8 mouse cellular contexts compared by ENCODE assay signal in the genomic region with DNA sequence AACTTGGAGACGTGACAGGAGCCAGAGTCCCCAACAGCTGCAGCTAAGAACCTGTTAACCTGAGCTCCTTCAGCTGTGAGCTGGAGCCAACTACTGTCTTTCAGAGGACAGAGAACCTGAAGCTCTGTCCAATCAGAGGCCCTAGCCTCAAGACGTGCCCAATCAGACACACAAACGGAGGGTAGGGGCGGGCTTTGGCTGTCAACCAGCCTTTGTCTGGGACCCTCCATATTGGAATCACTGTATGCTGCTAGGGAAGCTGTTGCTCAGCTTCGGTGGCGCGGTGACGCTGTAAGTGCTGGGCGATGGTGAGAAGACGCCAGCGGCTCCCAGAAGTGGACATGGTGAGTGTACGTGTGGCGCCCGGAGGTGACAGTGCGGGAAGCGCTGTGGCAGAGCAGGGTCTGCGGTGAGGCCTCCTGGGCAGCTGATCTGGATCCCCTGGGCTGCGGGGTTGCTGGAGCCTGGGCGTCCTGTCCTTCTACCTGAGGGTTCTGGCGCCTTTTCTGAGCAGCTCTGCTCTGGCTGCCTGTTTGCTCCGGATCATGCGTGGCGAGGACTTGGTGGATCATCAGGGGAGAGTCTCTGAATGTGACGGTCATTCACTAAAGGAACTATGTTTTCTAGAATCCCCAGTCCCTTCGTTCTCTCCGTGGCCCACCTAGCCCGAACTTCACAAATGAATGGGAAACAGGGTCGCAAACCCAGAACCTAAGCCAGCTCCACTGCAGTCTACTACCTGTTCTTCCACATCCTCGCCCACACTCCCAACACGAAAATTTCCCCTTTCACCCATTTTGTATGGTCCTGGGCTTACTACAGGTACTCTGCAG. TPM values are rescaled to one million over a fixed set of nuclear protein-coding genes. Genes with fewer than 3 reads are reported as not detected.
DNase-seq lines count a peak whose midpoint lies in the region; ATAC-seq and TF ChIP-seq lines count a peak whose summit lies in the region.

A gene (plus strand): TSS at position 215 of the 833 bp plus-strand sequence.

- WGBS in forebrain, embryonic 12.5 days: 1% methylated on average over 30 of the region's 30 CpGs
- WGBS in heart, postnatal 0 days: 1% methylated on average over 30 of the region's 30 CpGs
- under 1% methylated on average over 30 of the region's 30 CpGs for WGBS in liver, embryonic 16.5 days (ENCODE audit: insufficient replicate concordance)
- WGBS in neural tube, embryonic 13.5 days: under 1% methylated on average over 30 of the region's 30 CpGs

- H3K36me3 ChIP-seq in E14TG2a.4 (ENCODE audit: insufficient read depth, low read length): no peaks in the 10 kb centered on the region
- H3K36me3 ChIP-seq in forebrain, embryonic 12.5 days (replicated peaks): peaks cover 6% of the 10 kb centered on the region
- peaks cover 3% of the 10 kb centered on the region; the same call in 1 of the 2 replicates for H3K36me3 ChIP-seq in heart, postnatal 0 days (replicated peaks; ENCODE audit: control insufficient read depth, insufficient read depth, low read length)
- no peaks in the 10 kb centered on the region for H3K36me3 ChIP-seq in liver, embryonic 16.5 days (ENCODE audit: control insufficient read depth, insufficient read depth)
- H3K36me3 ChIP-seq in neural tube, embryonic 13.5 days: peaks cover 5% of the 10 kb centered on the region
- no peaks in the 10 kb centered on the region for H3K36me3 ChIP-seq in testis, adult 2 months (ENCODE audit: control insufficient read depth, insufficient read depth, low read length)

- peak within 1 kb of the TSS; percentile 89 for H3K4me3 ChIP-seq in E14TG2a.4 (replicated peaks; ENCODE audit: low read length)
- peak within 1 kb of the TSS; percentile 82 for H3K4me3 ChIP-seq in forebrain, embryonic 12.5 days (replicated peaks)
- H3K4me3 ChIP-seq in heart, postnatal 0 days (ENCODE audit: low read depth, low read length): peak within 1 kb of the TSS; percentile 81
- H3K4me3 ChIP-seq in liver, embryonic 16.5 days (ENCODE audit: low read depth, low read length): peak within 1 kb of the TSS; percentile 86
- peak within 1 kb of the TSS; percentile 89 for H3K4me3 ChIP-seq in neural tube, embryonic 13.5 days
- H3K4me3 ChIP-seq in testis, adult 2 months (ENCODE audit: control insufficient read depth, low read depth, low read length): peak within 1 kb of the TSS; percentile 86

- DNase-seq in c-Kit-positive CD71-positive TER-119-positive erythroid progenitor cells, embryonic 14.5 days (ENCODE audit: low spot score): peak; percentile 91
- DNase-seq in heart, postnatal 0 days (ENCODE audit: low spot score): peak; percentile 95
- peak; percentile 94 to 96 for DNase-seq in kidney, postnatal 4 days

- TF ChIP-seq POLR2A in testis, adult 2 months (IDR thresholded peaks at IDR 0.05; ENCODE audit: control insufficient read depth, low read depth, low read length): no peak; the same call in 1 of the 2 replicates

- H3K27me3 ChIP-seq in E14TG2a.4 (ENCODE audit: insufficient read depth, low read length): no peaks in the 10 kb centered on the region
- H3K27me3 ChIP-seq in forebrain, embryonic 12.5 days: no peaks in the 10 kb centered on the region
- no peaks in the 10 kb centered on the region for H3K27me3 ChIP-seq in heart, postnatal 0 days (ENCODE audit: control insufficient read depth, insufficient read depth, low read length)
- no peaks in the 10 kb centered on the region for H3K27me3 ChIP-seq in liver, embryonic 16.5 days (ENCODE audit: control insufficient read depth, insufficient read depth, low read depth, low read length)
- H3K27me3 ChIP-seq in neural tube, embryonic 13.5 days: no peaks in the 10 kb centered on the region
- no peaks in the 10 kb centered on the region for H3K27me3 ChIP-seq in testis, adult 2 months (ENCODE audit: control insufficient read depth, insufficient read depth, low read length)

- H3K27ac ChIP-seq in forebrain, embryonic 12.5 days: peak within 1 kb of the TSS; percentile 91
- H3K27ac ChIP-seq in heart, postnatal 0 days (ENCODE audit: low read depth): peak within 1 kb of the TSS; percentile 89
- peak within 1 kb of the TSS; percentile 76 for H3K27ac ChIP-seq in liver, embryonic 16.5 days (ENCODE audit: low read length)
- peak within 1 kb of the TSS; percentile 96 for H3K27ac ChIP-seq in neural tube, embryonic 13.5 days (replicated peaks)
- H3K27ac ChIP-seq in testis, adult 2 months (ENCODE audit: control insufficient read depth, insufficient read depth, low read depth, low read length): peak within 1 kb of the TSS; percentile 56; the same call in 1 of the 2 replicates

- peaks cover 34% of the 10 kb centered on the region for H3K4me1 ChIP-seq in E14TG2a.4 (replicated peaks; ENCODE audit: low read depth, low read length)
- peaks cover 28% of the 10 kb centered on the region for H3K4me1 ChIP-seq in forebrain, embryonic 12.5 days
- H3K4me1 ChIP-seq in heart, postnatal 0 days (ENCODE audit: control insufficient read depth, insufficient read depth): peaks cover 28% of the 10 kb centered on the region
- peaks cover 8% of the 10 kb centered on the region for H3K4me1 ChIP-seq in liver, embryonic 16.5 days (ENCODE audit: control insufficient read depth, low read depth, low read length)
- peaks cover 32% of the 10 kb centered on the region for H3K4me1 ChIP-seq in neural tube, embryonic 13.5 days (replicated peaks)
- peaks cover 2% of the 10 kb centered on the region; the same call in 1 of the 2 replicates for H3K4me1 ChIP-seq in testis, adult 2 months (ENCODE audit: control insufficient read depth, insufficient read depth, low read length)

- peak; percentile 94 for ATAC-seq in forebrain, embryonic 12.5 days (ENCODE audit: low FRiP score)
- ATAC-seq in heart, postnatal 0 days (ENCODE audit: insufficient read depth, low read depth): peak; percentile 93
- peak; percentile 85 for ATAC-seq in liver, embryonic 16.5 days (ENCODE audit: low read depth)
- peak; percentile 96 for ATAC-seq in neural tube, embryonic 13.5 days (ENCODE audit: low read depth)

- no peak for TF ChIP-seq CTCF in E14TG2a.4 (conservative IDR thresholded peaks at IDR 0.05; ENCODE audit: low read length)
- TF ChIP-seq CTCF in heart, postnatal 0 days (IDR thresholded peaks at IDR 0.05; ENCODE audit: low read depth): no peak
- TF ChIP-seq CTCF in testis, adult 2 months (IDR thresholded peaks at IDR 0.05; ENCODE audit: control insufficient read depth, insufficient read depth, insufficient replicate concordance, low read depth, low read length): no peak

- peak within 1 kb of the TSS; percentile 90 for H3K9ac ChIP-seq in forebrain, embryonic 12.5 days
- peak within 1 kb of the TSS; percentile 91 for H3K9ac ChIP-seq in heart, postnatal 0 days (replicated peaks; ENCODE audit: low read depth, low read length)
- H3K9ac ChIP-seq in liver, embryonic 16.5 days (ENCODE audit: low read depth, low read length): peak within 1 kb of the TSS; percentile 89
- H3K9ac ChIP-seq in neural tube, embryonic 13.5 days: peak within 1 kb of the TSS; percentile 95

- peak within 1 kb of the TSS; percentile 64 for H3K4me2 ChIP-seq in forebrain, embryonic 12.5 days
- peak within 1 kb of the TSS; percentile 87 for H3K4me2 ChIP-seq in heart, postnatal 0 days (ENCODE audit: low read depth, low read length)
- H3K4me2 ChIP-seq in liver, embryonic 16.5 days (ENCODE audit: low read depth, low read length): peak within 1 kb of the TSS; percentile 79
- peak within 1 kb of the TSS; percentile 71 for H3K4me2 ChIP-seq in neural tube, embryonic 13.5 days

- no peaks in the 10 kb centered on the region for H3K9me3 ChIP-seq in E14TG2a.4 (ENCODE audit: low read length)
- H3K9me3 ChIP-seq in forebrain, embryonic 12.5 days: 0 out of 2 replicates have a peak, but pooled peaks cover 4% of the 10 kb centered on the region
- no peaks in the 10 kb centered on the region for H3K9me3 ChIP-seq in heart, postnatal 0 days (replicated peaks; ENCODE audit: control insufficient read depth, low read length)
- H3K9me3 ChIP-seq in liver, embryonic 16.5 days (replicated peaks; ENCODE audit: control insufficient read depth, low read length): no peaks in the 10 kb centered on the region
- no peaks in the 10 kb centered on the region for H3K9me3 ChIP-seq in neural tube, embryonic 13.5 days

- TF ChIP-seq EP300 in heart, postnatal 0 days (IDR thresholded peaks at IDR 0.05; ENCODE audit: low read depth): no peak

RNA-seq across cellular contexts. Expression of the gene that starts here (rescaled TPM):
- 15.9 and 17.6 TPM in 2 replicates for polyA plus RNA-seq in forebrain, embryonic 12.5 days (2016; fragmentation: Nextera tagmentation; extraction: Ambion mirVana)
- total RNA-seq in heart, postnatal 0 days (2014; rRNA removed; ENCODE audit: low replicate concordance): 0.61 and 4.1 TPM in 2 replicates
- polyA plus RNA-seq in heart, postnatal 0 days (2015; fragmentation: Nextera tagmentation; extraction: Ambion mirVana): 4.9 and 5.6 TPM in 2 replicates
- 3.2 and 4.1 TPM in 2 replicates for polyA plus RNA-seq in liver, embryonic 16.5 days (2015; fragmentation: Nextera tagmentation; extraction: Ambion mirVana)
- polyA plus RNA-seq in neural tube, embryonic 13.5 days (2015; fragmentation: Nextera tagmentation; extraction: Ambion mirVana): 18.8 and 22.6 TPM in 2 replicates
- 0.27 and 0.32 TPM in 2 replicates for polyA plus RNA-seq in testis, adult 2 months (2012; rRNA removed)

Comparison
In these comparisons a context has a peak if more than half of its experiments do, and no peak if none do; other contexts are left out.
1. Peak in every context shown above with its lines: DNase-seq, ATAC-seq, H3K4me3 ChIP-seq and H3K27ac ChIP-seq.